Mouse (Mus musculus) kidney, adult 18-20 months (tissue): ENCODE results near the gene Agpat2.

Source experiments
- DNase-seq: peaks from one replicate; pipeline ENCODE4 v3.0.0; 2021

Gene Agpat2

DNA sequence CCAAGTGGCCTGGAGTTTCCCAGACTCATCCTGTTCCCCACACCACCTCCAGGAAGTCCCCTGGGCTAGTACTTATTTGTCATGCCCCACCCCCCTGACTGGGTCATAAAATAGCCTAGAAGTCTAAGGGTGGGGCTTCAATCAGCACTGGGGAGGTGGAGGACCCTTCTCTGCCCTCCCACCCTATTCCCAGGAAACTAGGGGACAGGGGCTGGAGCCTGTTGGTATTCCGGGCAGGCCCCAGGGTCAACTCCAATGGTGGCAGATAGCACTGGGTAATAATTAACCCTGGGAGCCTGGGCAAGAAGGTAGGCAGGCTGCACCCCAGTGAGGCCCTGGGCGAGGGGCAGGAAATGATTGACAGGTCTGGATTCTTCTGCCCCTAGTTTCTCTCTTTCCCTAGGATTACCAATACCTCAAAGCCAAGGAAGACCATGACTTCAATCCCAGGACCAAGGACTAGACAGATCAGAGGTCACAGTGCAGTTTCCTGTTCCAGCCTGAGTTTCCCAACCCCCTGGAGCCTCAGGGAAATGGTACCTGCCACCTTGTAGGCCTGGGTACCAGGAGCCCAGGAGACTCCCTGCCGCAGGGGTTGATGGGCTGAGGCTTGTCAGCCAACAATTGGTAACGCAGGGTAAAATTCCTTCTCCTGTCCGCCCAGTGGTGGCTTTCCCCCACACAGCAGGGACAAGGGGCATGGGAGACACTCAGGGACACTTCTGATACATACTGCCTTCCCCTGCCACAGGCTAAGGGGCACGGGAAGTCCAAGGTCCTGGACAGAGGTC, 9.1 kb downstream of the Agpat2 start:
- DNase-seq, result peak; percentile 69

- no peak for DNase-seq
Observed at GRCm38 (mm10) chr2:26594461-26594933, 9.7 kb downstream of the Agpat2 start.

- peak; percentile 72 for DNase-seq
Observed at GRCm38 (mm10) chr2:26594022-26594346, 10.2 kb downstream of the Agpat2 start.

- DNase-seq, result peak; percentile 33
Observed at GRCm38 (mm10) chr2:26593211-26594021, 10.8 kb downstream of the Agpat2 start.

DNA sequence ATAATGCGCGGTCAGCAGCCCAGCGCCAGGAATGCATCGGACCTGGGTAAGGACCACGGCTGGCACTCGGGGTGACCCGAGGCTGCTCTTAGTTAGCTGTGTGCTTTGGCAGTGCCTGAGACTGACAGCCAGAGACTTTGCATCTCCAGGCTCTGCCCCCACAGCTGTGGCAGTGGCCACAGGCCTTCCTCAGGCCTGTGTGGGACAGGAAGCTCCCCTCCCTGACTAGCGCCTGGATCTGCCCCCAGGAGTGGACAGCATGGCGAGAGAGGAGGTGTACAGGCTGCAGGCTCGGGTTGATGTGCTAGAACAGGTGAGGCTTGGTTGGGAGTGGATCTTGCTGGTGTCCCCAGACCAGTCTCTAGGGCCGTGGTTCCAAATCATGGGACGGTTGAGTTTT, 12.8 kb downstream of the Agpat2 start:
- DNase-seq, result no peak

GRCm38 (mm10) chr2:26590962-26591361, 13.3 kb downstream of the Agpat2 start:
- DNase-seq, result no peak

GRCm38 (mm10) chr2:26590282-26590681, 13.9 kb downstream of the Agpat2 start:
- no peak for DNase-seq

GRCm38 (mm10) chr2:26589284-26589683, 14.9 kb downstream of the Agpat2 start:
- DNase-seq, result no peak

- no peak for DNase-seq
Observed at GRCm38 (mm10) chr2:26588573-26588972, 15.6 kb downstream of the Agpat2 start.

DNA sequence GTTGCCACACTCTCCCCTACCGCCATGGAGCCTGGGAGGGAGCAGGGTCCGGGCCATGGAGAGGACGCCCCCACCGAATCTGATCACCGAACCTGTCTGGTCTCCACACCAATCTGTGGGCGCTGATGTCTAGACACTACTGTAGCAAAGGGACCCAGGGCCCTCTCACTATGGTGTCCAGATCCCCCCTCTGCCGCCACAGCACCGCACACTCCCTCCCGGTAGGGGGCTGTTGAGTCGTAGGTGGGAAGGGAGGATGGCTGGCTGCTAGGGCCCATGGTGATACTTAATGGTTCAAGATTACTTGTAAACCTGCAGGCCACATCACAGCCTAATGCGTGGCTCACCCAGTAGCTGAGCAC, 17.2 kb downstream of the Agpat2 start:
- DNase-seq, result no peak

GRCm38 (mm10) chr2:26586294-26587043, 17.7 kb downstream of the Agpat2 start, which contains the start of gene Gm20532:
Gene Gm20532, plus strand, starts transcription at chr2:26586639.
- peak; percentile 74 for DNase-seq

DNA sequence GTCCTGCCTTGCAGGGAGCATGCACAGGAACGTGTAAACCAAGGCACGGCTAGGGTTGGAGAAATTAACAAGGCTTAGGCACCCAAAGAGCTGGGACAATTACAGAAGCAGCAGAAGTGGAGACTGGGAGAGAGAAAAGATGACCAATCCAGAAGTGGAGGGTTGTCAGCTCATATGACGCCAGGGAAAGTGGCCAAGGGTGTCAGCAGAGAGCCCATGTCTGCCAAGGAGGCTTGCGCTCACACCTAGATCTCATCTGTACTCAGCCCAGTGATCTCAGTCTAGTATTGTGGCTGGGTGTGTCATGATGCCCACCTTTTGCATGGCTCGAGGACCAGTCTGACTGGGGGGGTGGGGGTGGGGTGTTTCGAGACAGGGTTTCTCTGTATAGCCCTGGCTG, 18.5 kb downstream of the Agpat2 start:
- DNase-seq, result no peak

GRCm38 (mm10) chr2:26583640-26584039, 20.6 kb downstream of the Agpat2 start:
- DNase-seq, result peak; percentile 72

GRCm38 (mm10) chr2:26582741-26583140, 21.5 kb downstream of the Agpat2 start:
- peak; percentile 23 for DNase-seq

- peak; percentile 53 for DNase-seq
Observed at GRCm38 (mm10) chr2:26582203-26582602, 22.0 kb downstream of the Agpat2 start.

GRCm38 (mm10) chr2:26580751-26581150, 23.5 kb downstream of the Agpat2 start:
- DNase-seq, result no peak

DNA sequence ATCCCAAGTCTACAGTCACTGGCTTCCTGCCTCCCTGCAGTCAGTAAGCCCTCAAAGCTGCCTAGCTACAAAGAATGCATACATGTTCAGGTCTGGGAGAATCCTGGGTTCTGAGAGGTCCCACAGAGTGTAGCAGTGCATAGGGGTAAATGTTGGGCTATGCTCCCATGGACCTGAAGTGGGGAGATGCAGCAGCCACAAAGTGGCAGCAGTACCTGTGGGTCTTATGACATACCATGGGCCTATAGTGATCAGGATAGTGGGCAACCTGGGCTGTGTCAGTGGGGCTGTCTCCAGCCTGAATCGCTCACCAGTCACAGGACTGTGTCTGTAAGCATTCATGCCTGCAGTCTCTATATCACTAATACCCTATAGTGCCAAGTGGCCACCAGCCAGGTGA, 24.5 kb downstream of the Agpat2 start, which contains the start of gene Egfl7:
Egfl7 (plus strand) TSS at position 301 of the 400 bp plus-strand sequence.
- no peak for DNase-seq

DNA sequence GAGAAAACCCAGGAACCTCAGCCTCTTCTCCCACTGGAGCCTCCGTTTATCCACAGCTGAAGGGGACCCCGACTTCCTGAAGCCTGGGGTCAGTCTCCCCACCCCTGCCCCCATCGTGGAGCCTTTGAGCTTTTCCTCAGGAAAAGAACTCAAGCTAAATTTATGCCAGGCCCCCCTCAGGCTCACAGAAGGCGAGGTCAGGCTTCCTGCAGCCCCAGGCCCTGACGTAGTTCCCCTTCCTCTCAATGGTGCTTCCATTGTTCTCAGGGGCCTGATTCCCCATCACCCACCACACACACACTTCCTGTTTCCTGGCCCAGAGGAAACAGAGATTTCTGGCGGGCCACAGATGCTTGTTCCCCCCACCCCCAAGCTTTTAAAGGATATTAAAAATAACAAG, 25.8 kb downstream of the Agpat2 start:
- DNase-seq, result peak; percentile 59

GRCm38 (mm10) chr2:26576462-26576861, 27.8 kb downstream of the Agpat2 start:
- no peak for DNase-seq

DNA sequence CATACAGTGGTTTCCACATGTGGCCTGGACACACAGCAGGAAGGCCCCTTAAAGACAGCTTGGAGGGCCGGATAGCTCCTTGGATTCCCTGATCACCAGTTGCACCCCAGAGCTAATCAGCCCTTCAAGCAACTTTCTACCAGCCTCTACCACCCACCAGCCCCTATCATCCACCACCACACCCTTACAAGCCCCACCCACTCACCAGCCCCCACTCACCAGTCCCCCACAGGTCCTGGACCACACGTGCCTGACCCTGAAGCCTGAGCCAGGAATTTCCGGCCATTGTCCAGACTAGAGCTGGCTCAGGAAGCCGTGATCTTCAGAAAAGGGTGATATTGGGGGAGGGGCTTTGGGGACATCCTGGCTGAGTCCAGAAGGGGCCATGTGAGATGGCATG, 28.4 kb downstream of the Agpat2 start:
- DNase-seq, result peak; percentile 60

DNA sequence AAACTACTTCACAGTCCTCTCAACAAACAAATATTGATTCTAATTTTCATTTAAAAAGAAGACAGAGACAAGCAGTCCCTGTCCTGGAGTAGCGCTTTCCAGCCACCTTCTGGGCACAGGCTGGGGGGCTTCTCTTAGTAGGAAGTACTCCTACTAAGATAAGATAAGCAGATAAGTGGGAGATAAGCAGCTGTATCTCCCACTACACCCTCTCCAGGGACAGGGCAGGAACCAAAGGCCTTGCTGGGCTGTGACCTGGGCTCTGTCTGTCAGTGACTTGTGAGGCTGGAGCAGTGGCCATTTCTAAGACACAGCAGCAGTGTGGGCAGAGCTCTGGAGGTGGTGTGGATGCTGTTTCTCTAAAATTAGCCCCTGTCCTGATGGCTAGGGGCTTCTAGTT, 28.8 kb downstream of the Agpat2 start:
- no peak for DNase-seq

DNA sequence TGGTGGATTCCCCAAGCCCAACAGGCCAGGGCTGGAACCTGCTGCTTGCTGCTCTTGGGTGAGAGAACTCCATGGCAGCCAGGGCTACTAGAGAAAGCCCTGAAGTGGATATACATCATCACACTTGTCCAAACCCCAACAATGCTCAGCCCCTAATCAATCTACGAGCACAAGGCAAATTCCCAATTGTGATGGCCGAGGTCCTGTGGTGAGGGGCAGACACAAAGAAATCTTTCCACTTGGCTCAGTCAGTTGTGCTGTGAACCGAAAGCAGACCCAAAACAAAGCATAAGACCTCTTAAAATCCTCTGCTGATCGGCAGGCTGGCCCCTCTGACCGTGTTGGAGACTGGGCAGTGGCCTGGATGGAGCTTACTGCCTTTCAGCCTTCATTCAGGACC, 29.4 kb downstream of the Agpat2 start:
- DNase-seq, result no peak

DNA sequence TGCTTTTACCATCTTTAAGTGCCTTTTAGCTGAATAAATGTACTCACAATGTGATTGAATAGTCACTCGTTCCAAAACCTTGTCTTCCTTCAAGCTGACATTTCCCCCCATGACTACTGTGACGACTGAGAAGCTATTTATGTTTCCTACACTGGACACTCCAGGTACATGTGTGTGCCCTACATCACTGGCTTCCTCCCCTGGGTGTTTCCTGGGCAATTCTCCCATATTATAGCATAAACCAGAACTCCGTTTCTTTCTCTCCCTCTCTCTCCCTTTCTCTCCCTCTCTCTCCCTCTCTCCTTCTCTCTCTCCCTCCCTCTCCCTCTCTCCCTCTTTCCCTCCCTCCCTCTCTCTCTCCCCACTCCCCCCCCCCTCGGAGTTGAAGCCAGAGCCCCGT, 30.4 kb downstream of the Agpat2 start:
- DNase-seq, result no peak
